Mouse (Mus musculus): ENCODE data around the gene Gps1.
"Not testable (repeated sequence)": the region's sequence is repeated elsewhere in the genome, so short reads cannot be mapped to it uniquely, and the experiment has no call there.

Gene Gps1

GRCm38 (mm10) chr11:120784064-120784791 is at the start of gene Gps1, which contains the start of gene Rfng:
TSS of gene Gps1 (plus strand) at chr11:120784272.
TSS of gene Rfng (minus strand) at chr11:120784207.
- DNase-seq, result peak; percentile 83

DNA sequence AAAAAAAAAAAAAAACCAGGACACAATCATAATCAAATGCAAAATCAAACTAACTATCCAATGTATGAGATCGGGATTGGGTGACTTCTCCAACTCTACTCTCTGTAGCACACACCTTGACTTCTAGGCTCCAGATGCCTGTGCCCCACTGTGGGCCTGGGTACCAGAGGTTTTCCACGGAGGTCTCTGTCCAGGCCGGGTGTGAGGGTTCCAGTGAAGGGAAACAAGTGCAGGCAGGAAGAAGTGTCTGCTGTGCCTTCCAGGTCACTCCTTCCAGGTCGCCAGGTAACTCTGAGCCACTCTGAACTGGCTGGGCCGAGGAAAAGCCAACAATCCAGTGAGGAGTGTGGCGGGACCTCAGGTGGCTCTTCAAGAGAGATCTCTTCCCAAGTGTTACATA is 47.6 kb upstream of the Gps1 start:
- no peak for DNase-seq

DNA sequence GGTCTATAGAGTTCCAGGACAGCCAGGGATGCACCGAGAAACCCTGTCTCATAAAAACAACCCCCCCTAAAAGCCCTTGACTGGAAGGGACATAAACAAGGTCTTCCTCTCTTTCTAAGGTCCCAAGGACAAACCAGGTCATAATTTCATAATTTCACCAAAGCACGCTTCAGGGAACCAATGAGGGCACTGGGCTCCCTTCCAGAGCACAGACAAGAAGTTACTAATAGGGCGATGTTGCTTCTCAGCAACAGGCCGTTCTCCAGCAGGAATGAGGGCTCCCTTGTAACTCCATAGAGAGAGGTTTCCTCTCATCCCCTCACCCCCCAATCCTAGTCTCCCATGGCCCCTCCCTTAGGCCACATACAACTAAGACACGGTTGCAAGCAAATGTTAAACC is 43.1 kb upstream of the Gps1 start:
- no peak for DNase-seq

- no peak for DNase-seq
Observed at GRCm38 (mm10) chr11:120744121-120744701, 39.9 kb upstream of the Gps1 start.

GRCm38 (mm10) chr11:120747974-120748373 is 36.1 kb upstream of the Gps1 start:
- no peak for DNase-seq

- no peak for DNase-seq
Observed at GRCm38 (mm10) chr11:120749430-120749829, 34.6 kb upstream of the Gps1 start.

- no peak for DNase-seq
Observed at GRCm38 (mm10) chr11:120751606-120752005, 32.5 kb upstream of the Gps1 start.

DNA sequence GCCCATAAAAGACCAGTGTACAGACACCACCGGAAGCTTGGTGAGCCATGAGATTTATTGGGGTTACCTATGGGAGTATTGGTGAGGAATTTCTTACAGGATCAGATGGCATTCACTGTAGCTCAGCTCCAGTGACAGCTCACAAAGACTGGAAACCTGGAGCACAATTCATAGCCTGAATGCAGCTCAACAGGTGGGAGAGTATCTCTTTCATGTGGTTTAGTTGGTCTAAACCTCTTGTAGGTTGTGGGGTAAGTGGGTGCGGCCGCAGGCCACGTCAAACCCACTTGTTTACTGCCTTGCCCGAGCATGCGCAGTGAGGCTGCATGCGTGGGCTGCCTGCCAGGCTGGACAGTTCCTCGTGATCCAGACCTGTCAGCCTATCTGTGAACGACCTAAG is 23.8 kb upstream of the Gps1 start:
- no peak for DNase-seq

GRCm38 (mm10) chr11:120761811-120762671 is 22.0 kb upstream of the Gps1 start:
- no peak for DNase-seq

GRCm38 (mm10) chr11:120762672-120763041 is 21.4 kb upstream of the Gps1 start, which contains the start of gene Hmga1b:
TSS of gene Hmga1b (plus strand) at chr11:120762794.
- DNase-seq, result not testable (repeated sequence)

DNA sequence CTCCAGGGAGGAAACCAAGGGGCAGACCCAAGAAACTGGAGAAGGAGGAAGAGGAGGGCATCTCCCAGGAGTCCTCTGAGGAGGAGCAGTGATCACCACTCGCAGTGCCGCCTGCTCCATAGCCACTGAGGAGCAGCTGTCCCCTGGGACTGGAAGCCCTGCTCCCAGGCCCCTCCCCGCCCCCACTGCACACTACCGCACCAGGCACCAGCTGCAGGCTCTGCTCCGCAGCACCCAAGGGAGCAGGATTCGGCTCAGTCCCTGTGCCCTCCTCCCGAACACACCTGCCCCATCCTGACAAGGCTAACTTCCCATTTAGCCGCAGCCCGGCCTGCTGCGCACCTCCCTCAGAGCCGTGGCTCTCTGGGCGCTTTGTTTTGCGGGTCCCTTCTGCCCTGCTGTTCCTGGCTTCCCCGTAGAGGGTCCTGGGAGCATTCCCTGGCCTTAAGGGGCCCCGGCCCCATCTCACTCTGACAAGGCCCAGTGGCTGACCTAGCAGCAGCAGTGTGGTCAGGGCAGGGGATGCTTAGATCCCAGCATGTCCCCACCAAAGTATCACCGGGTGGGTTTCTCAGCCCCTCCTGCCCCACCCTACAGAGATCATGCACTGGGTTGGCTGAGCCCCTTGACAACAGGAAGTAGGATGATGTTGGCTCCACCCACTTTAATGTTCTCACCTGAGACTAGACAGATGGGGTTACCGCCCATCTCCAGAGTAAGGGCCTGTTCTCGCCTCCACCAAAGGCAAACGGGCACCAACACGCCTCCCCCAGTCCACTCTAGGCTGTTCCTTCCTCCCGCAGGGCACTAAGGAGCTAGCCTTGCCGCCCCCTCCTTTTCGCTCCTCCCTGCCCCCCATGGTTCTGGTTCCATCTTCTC is 20.7 kb upstream of the Gps1 start:
- peak; percentile 18 for DNase-seq

GRCm38 (mm10) chr11:120767023-120767422 is 17.0 kb upstream of the Gps1 start:
- not testable (repeated sequence) for DNase-seq

GRCm38 (mm10) chr11:120768206-120768605 is 15.9 kb upstream of the Gps1 start:
- DNase-seq, result no peak

- DNase-seq, result no peak
Observed at GRCm38 (mm10) chr11:120772749-120773148, 11.3 kb upstream of the Gps1 start.

DNA sequence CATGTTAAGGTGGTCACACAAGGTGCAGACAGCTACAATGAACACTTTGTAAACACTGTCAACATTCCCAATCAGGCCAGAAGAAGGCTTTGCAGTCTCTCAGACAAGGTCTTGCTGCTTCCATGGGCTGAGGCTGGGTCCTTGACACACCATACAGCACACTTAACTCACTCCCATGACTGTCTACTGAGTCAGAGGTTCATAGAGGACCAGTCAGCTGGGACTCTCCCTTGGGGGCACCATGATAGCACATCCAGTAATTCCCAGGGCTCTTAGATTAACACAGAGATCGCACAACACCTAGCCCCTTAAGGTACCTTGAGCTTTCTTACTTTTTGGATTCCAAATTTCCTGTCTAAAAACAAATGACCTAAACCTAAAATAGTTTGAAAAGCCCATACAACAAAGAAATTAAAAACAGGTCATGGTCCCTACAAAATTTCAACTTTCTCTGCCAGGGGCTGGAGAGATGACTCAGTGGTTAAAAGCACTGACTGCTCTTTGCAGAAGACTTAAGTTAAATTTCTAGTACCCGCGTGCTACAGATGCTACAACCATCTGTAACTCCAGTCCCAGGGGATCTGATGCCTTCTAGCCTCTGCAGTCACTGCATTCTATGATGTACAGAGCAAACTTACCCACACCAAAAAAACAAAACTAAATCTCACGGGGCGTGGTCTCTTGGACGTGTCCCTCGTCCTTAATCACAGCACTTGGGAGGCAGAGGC is 10.4 kb upstream of the Gps1 start:
- no peak for DNase-seq

DNA sequence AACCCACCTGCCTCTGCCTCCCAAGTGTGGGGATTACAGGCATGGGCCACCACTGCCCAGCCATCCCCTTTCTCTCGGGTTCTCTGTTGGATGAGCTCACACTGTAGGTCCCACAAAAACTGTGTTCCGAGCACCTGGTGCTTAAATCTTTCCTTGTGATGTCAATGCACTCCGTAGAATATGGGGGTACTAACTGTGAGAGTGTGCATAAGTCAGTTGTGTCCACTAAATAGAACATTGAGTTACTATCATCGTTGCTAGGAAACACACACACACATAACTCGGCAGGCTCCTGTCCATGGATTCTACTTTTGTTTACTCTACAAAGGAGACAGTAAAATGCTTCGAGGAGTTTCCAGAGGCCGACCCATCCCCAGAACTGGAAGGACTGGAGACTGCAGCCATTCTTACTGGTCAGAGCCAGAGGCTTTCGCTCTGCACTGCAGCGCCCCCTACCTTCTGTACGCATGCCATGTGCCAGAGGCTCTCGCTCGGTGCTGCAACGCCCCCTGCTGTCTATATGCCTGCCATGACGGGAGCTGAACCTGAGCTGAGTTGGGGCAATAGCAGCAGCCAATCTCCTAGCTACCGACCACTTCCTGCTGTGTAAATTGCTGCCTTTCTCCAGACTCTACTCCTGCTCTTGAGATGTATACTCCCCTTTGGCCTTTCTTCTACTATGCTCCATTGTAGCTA is 8.2 kb upstream of the Gps1 start:
- peak; percentile 90 for DNase-seq

DNA sequence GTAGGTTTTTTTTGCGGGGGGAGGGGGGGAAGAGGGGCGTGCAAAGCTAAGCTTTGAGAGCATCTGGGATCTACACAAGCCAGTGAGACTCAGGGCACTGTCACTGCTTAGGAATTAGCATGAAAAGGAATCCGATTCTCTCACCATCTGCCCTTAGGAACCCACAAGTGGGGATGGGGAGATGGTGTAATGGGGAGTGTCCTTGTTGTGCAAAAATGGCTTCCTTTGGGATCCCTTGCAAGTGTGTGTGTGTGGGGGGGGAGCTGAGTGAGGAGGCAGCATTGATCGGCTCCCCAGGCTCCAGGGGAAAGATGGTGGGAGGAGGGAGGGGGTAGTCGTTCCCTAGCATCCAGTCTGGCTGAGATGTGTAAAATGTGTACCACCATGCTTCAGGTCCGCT is 6.9 kb upstream of the Gps1 start:
- no peak for DNase-seq

DNA sequence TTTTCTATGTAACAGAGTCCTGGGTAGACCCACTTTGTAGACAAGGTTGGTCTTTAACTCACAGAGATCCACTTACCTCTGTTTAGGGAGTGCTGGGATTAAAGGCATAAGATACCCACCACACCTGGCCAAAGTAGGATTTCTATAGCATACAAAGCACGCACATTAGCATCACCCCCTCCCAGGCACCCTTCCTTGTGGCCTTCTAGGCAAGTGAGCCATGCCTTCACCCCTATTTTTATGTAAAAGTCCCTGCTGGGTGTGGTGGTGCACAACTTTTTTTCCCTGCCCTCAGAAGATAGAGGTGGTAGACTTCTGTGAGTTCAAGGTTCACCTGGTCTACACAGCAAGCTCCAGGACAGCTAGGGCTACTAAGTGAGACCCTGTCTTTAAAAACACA is 4.2 kb upstream of the Gps1 start:
- no peak for DNase-seq

DNA sequence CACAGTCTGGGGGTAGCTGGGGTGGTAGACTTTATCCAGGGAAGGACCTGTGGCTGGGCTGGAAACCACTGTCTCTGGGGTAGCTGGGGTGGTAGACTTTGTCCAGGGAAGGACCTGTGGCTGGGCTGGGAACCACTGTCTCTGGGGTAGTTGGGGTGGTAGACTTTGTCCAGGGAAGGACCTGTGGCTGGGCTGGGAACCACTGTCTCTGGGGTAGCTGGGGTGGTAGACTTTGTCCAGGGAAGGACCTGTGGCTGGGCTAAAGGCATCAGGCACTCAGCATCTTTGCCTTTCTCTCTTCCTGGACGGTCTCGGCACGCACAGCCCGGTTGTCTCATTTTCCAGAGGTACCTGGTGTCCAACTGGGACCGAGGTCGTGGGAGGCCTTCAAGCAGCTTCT is 2.7 kb upstream of the Gps1 start:
- not testable (repeated sequence) for DNase-seq

DNA sequence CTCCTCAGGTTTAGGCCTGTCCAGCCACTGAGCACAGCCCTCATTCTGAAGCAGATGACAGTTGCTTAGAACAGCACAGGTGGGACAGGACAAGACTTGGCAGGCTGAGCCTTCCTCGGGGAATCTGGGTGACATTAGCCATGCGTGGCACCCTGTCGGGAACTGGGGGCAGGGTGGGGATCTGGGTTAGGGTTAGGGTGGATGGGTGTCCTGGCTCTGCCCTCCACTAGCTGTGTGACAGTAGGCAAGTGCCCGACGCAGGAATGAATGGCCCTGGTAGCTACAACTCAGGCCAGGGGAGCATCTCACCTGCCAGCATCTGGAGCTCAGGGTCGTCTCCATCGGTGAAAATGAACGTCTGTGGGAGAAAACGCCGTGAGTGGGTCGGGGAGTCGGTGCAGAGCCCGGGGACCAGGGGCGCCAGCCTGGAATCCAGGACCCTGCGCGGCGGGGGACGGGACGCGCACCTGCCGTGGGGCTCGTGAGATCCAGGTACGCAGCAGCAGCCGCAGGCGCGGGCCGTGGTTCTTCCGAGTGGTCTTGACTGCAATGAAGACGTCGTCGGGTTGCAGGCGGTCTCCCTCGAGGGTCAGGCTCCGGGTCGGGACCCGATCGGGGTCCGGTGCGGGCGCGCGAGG is 527 bp upstream of the Gps1 start:
- peak; percentile 62 for DNase-seq

DNA sequence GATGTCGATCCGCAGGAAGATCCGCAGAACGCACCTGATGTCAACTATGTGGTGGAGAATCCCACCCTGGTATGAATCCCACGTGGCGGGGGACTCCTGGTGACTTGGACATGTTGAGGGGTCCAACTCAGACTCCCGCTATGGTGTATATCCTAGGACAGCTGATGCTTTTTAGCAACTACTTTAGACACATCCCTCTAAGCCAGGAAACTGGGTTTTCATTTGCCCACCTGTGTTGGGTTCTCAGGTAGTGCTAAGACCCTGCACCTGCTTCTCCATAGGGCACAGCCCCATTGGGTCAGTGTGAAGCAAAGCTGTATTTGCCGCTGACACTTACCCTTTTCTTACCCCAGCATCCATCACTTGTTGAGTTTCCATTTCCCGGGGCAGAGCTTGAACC is 1.1 kb downstream of the Gps1 start:
- no peak for DNase-seq
